Mouse (Mus musculus): ENCODE data around the gene Ube4a. TPM values are rescaled to one million over a fixed set of nuclear protein-coding genes. Genes with fewer than 3 reads are reported as not detected.

Gene Ube4a
- polyA plus RNA-seq (2012; rRNA removed) = 5.5 and 6.8 TPM in 2 replicates

GRCm38 (mm10) chr9:44965126-44965832 lies at the start of gene Ube4a:
TSS of gene Ube4a (minus strand) at chr9:44965600.

DNA sequence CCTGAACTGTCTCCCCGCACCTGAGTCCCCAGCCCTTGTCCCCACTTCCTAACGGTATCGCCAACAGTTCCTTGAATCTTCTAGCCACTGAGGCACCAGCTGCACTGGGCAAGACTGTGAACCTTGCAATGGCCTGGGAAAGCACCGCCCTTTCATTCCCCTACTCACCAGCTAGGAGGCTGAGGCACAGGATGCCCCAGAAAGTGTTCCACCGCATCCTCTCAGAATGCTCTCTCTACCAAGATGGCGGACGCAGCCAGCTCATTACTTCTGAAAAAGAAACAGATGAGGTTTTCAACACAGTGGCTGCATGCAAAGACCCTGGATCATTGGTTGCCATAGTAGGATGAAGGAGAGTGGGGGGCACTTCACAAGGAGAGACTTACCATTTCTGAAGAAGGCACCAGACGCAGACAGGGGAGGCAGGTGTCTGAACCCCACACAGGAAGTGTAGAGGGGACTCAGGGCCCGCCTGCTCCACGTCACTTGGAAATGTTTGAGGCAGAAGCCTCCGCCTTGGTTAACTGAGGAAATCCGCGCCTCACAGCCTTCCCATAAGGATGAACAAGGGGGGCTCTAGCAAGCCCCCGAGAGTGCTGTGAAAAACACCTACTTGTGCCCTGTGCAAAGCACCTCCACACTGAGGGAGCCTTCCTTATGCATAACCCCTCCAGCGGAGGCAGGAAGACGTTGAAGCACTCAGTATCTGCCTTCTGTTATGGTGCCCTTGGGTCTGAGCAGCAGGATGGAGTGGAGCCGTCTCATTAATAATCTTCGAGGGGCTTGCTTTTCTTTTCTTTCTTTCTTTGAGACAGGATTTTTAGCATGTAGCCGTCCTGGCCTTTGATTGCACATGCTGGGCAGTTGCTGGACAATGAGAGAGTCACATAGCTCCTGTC lies 44.0 kb upstream of the Ube4a start, which contains the start of gene Cd3e:
Cd3e (minus strand) TSS at position 448 of the 899 bp plus-strand sequence.

DNA sequence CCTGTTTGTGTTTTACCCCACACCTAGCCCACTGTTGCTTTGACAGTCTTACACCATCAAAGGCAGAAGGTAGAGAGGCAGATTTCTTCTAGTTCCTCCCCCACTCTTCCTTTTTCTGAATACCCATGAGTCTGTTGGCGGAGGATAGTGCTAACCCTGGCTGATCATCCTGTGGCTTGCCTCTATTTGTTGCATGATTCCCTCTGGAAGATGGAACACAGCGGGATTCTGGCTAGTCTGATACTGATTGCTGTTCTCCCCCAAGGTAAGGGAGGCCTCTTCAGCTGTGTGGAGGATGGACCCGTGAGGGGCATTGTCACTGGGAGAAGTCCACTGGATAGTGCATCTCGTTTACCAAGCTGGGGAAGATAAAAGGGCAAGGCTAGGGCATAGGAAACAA lies 16.3 kb upstream of the Ube4a start, which contains the start of gene Cd3d:
Cd3d (plus strand) TSS at position 111 of the 400 bp plus-strand sequence.

DNA sequence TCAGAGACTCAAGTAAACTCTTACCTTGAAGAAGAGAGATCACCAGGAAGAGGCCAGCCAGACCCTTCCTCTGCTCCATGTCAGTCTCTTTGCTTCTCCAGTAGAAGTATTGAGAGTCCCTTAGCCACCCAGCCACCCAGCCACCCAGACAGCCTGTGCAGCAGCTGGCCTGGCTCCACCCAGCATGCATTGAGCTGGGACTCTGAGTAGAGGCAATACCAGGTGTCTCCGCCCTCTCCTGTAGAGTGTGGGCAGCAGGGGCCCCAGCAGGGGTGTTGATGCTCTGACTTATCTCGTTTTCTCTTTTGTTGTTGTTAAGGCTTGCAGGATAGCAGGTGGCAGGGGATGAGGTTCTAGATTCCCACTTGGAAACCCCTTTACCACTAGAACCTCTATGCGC lies 14.8 kb upstream of the Ube4a start, which contains the start of gene Cd3g:
Cd3g (minus strand) TSS at position 190 of the 400 bp plus-strand sequence.

GRCm38 (mm10) chr9:44920374-44921122 lies 44.9 kb downstream of the Ube4a start, which contains the start of gene Atp5l:
TSS of gene Atp5l (minus strand) at chr9:44920742.

DNA sequence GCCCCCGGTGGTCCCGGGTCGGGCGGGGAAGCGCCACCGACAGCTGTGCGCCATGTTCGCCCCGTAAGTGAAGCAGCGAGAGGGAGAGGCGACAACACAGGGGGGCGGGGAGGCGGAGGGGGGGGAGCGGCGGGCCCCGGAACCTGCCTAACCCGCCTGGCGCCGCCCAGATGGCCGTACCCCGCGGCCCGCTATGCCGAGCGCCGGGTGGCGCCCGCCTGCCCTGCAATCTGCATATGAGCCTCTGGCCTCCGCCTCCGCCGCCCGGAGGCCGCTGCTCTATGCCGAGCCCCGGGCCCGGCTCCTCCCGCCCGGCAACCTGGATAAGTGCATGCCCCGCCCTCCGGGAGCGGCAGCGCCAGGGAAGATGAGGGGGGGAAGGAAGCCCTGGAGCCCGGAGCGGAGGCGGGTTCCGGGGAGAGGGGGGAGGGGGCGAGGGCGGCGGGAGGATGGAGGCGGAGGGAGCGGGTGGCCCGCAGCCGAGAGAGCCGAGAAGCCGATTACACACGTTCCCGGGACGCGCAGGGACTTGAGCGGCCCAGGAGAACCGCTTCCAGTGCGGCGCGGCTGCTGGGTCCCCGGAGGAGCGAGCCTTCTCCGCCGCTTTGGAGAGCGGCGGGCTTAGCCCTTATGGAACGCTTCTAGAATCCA lies 84.1 kb downstream of the Ube4a start, which contains the start of gene Kmt2a:
Kmt2a (minus strand) TSS at position 76 of the 651 bp plus-strand sequence.

Other genes starting within 250 kb of the Ube4a start
- 127 and 138 TPM in 2 replicates for gene Phldb1, start 230.4 kb downstream of the Ube4a start, polyA plus RNA-seq (2012; rRNA removed)
- gene Arcn1, start 197.8 kb downstream of the Ube4a start, polyA plus RNA-seq (2012; rRNA removed) = 33.1 and 37.6 TPM in 2 replicates
- 26.7 and 30.0 TPM in 2 replicates for gene Ift46, start 197.7 kb downstream of the Ube4a start, polyA plus RNA-seq (2012; rRNA removed)
- gene Tmem25, start 166.3 kb downstream of the Ube4a start, polyA plus RNA-seq (2012; rRNA removed) = 8.8 and 9.7 TPM in 2 replicates
- gene Ttc36, start 162.5 kb downstream of the Ube4a start, polyA plus RNA-seq (2012; rRNA removed) = 7.1 and 7.5 TPM in 2 replicates
- 10.3 and 14.7 TPM in 2 replicates for gene Kmt2a, start 84.3 kb downstream of the Ube4a start, polyA plus RNA-seq (2012; rRNA removed)
- gene Atp5l, start 44.9 kb downstream of the Ube4a start, polyA plus RNA-seq (2012; rRNA removed) = 165 and 211 TPM in 2 replicates
- 0.41 and 0.56 TPM in 2 replicates for gene Cd3g, start 14.8 kb upstream of the Ube4a start, polyA plus RNA-seq (2012; rRNA removed)
- 0.43 and 0.58 TPM in 2 replicates for gene Cd3d, start 16.2 kb upstream of the Ube4a start, polyA plus RNA-seq (2012; rRNA removed)
- gene Cd3e, start 44.0 kb upstream of the Ube4a start, polyA plus RNA-seq (2012; rRNA removed) = 1.3 TPM in 2 replicates
- gene Mpzl2, start 74.2 kb upstream of the Ube4a start, polyA plus RNA-seq (2012; rRNA removed) = 17.2 and 24.3 TPM in 2 replicates
- 6.0 and 10.1 TPM in 2 replicates for gene Mpzl3, start 89.6 kb upstream of the Ube4a start, polyA plus RNA-seq (2012; rRNA removed)
- 0.30 and 0.58 TPM in 2 replicates for gene Jaml, start 113.6 kb upstream of the Ube4a start, polyA plus RNA-seq (2012; rRNA removed)
- 0.58 and 0.86 TPM in 2 replicates for gene Scn2b, start 152.2 kb upstream of the Ube4a start, polyA plus RNA-seq (2012; rRNA removed)
- gene Scn4b, start 172.8 kb upstream of the Ube4a start, polyA plus RNA-seq (2012; rRNA removed) = 0.10 and 0.13 TPM in 2 replicates
- 0.13 TPM in 2 replicates for gene BC049352, start 216.4 kb upstream of the Ube4a start, polyA plus RNA-seq (2012; rRNA removed)
- gene Tmprss4, start 238.5 kb upstream of the Ube4a start, polyA plus RNA-seq (2012; rRNA removed) = 110 and 143 TPM in 2 replicates